9 mouse cellular contexts compared by ENCODE assay signal in genomic region chr7:118409421-118409820, GRCm38 (mm10). TPM values are rescaled to one million over a fixed set of nuclear protein-coding genes. Genes with fewer than 3 reads are reported as not detected.
DNase-seq lines count a peak whose midpoint lies in the region; ATAC-seq and TF ChIP-seq lines count a peak whose summit lies in the region.
"Had no signal": no experiment of that assay in that cellular context is flagged by ENCODE, and none has a peak within 500 bp of the region (broad histone marks: within the 10 kb centered on the region; RNA-seq: fewer than 3 reads in every experiment).

No protein-coding gene starts in this region.

- no peaks in the 10 kb centered on the region for H3K9me3 ChIP-seq in intestine, postnatal 0 days (ENCODE audit: control insufficient read depth)
- H3K9me3 ChIP-seq in intestine, embryonic 15.5 days, result no peaks in the 10 kb centered on the region
- no peaks in the 10 kb centered on the region for H3K9me3 ChIP-seq in MEL (replicated peaks; ENCODE audit: insufficient read depth, low read length)
- no peaks in the 10 kb centered on the region for H3K9me3 ChIP-seq in forebrain, embryonic 12.5 days
- H3K9me3 ChIP-seq: forebrain, embryonic 15.5 days had no signal

- H3K27ac ChIP-seq in intestine, postnatal 0 days (ENCODE audit: low read depth, low read length), result no peak overlapping the region
- no peak overlapping the region for H3K27ac ChIP-seq in intestine, embryonic 15.5 days
- no peak overlapping the region for H3K27ac ChIP-seq in MEL (ENCODE audit: control insufficient read depth, low read depth, low read length)
- H3K27ac ChIP-seq in forebrain, embryonic 12.5 days, result no peak overlapping the region
- H3K27ac ChIP-seq: forebrain, embryonic 15.5 days had no signal

- H3K4me1 ChIP-seq in intestine, postnatal 0 days (replicated peaks; ENCODE audit: control insufficient read depth, insufficient read depth, low read length), result no peaks in the 10 kb centered on the region
- H3K4me1 ChIP-seq in intestine, embryonic 15.5 days (replicated peaks), result no peaks in the 10 kb centered on the region
- no peaks in the 10 kb centered on the region for H3K4me1 ChIP-seq in MEL (ENCODE audit: control insufficient read depth in 1 of 2, insufficient read depth in 2 of 2, low read length in 2 of 2)
- H3K4me1 ChIP-seq in forebrain, embryonic 12.5 days, result peaks cover 4% of the 10 kb centered on the region; the same call in 1 of the 2 replicates
- H3K4me1 ChIP-seq: forebrain, embryonic 15.5 days had no signal

- TF ChIP-seq CTCF in intestine, postnatal 0 days (IDR thresholded peaks at IDR 0.05; ENCODE audit: low read depth), result peak; percentile 71
- TF ChIP-seq CTCF in MEL (IDR thresholded peaks at IDR 0.05 in 2 of 3, conservative IDR thresholded peaks at IDR 0.05 in 1 of 3; ENCODE audit: control insufficient read depth in 1 of 3, insufficient read depth in 1 of 3, low read depth in 2 of 3, low read length in 3 of 3, poor library complexity in 1 of 3, severe bottlenecking in 1 of 3), result peak in 2 of 3 experiments; percentile 7 to 37; a peak in 2 of 6 replicates

- no peak overlapping the region for H3K4me2 ChIP-seq in intestine, postnatal 0 days (replicated peaks; ENCODE audit: low read depth)
- no peak overlapping the region for H3K4me2 ChIP-seq in intestine, embryonic 15.5 days (replicated peaks)
- H3K4me2 ChIP-seq in forebrain, embryonic 12.5 days, result no peak overlapping the region
- H3K4me2 ChIP-seq: forebrain, embryonic 15.5 days had no signal

- no peaks in the 10 kb centered on the region for H3K79me2 ChIP-seq in MEL (ENCODE audit: control insufficient read depth, insufficient read depth, low read length, poor library complexity)

- 37% methylated on average over 2 of the region's 2 CpGs for WGBS in intestine, postnatal 0 days
- 33% methylated on average over 2 of the region's 2 CpGs for WGBS in intestine, embryonic 15.5 days
- 42% methylated on average over 2 of the region's 2 CpGs for WGBS in forebrain, embryonic 12.5 days

- H3K4me3 ChIP-seq in intestine, postnatal 0 days (ENCODE audit: low read depth, low read length), result no peak overlapping the region
- H3K4me3 ChIP-seq in intestine, embryonic 15.5 days (replicated peaks), result no peak overlapping the region
- no peak overlapping the region for H3K4me3 ChIP-seq in MEL (ENCODE audit: control insufficient read depth in 1 of 2, insufficient read depth in 1 of 2, low read depth in 2 of 2, low read length in 2 of 2)
- H3K4me3 ChIP-seq in forebrain, embryonic 12.5 days (replicated peaks), result no peak overlapping the region
- H3K4me3 ChIP-seq: forebrain, embryonic 15.5 days had no signal

- no peak for TF ChIP-seq EP300 in MEL (IDR thresholded peaks at IDR 0.05; ENCODE audit: low read depth in 1 of 2, low read length in 2 of 2)

- H3K36me3 ChIP-seq in intestine, postnatal 0 days (ENCODE audit: control insufficient read depth, insufficient read depth), result no peaks in the 10 kb centered on the region
- H3K36me3 ChIP-seq in intestine, embryonic 15.5 days, result no peaks in the 10 kb centered on the region
- H3K36me3 ChIP-seq in MEL (ENCODE audit: control insufficient read depth in 1 of 2, insufficient read depth in 2 of 2, low read length in 2 of 2), result no peaks in the 10 kb centered on the region
- no peaks in the 10 kb centered on the region for H3K36me3 ChIP-seq in forebrain, embryonic 12.5 days (replicated peaks)
- H3K36me3 ChIP-seq: forebrain, embryonic 15.5 days had no signal

- no peak for ATAC-seq in intestine, postnatal 0 days
- no peak for ATAC-seq in intestine, embryonic 15.5 days
- ATAC-seq in forebrain, embryonic 12.5 days (ENCODE audit: low FRiP score), result no peak
- ATAC-seq: forebrain, embryonic 15.5 days had no signal

- no peak for TF ChIP-seq POLR2A in MEL (IDR thresholded peaks at IDR 0.05; ENCODE audit: control insufficient read depth in 1 of 2, insufficient read depth in 1 of 2, low read depth in 1 of 2, low read length in 2 of 2, poor library complexity in 1 of 2)

- DNase-seq in B cell, adult 2 months, result peak; percentile 51
- peak; percentile 13 for DNase-seq in MEL (ENCODE audit: low read depth, low spot score)
- peak; percentile 43 for DNase-seq in induced T-regulatory cell, adult 2 months (ENCODE audit: low read depth)
- no peak for DNase-seq in neural tube, embryonic 10.5 days (ENCODE audit: extremely low spot score, low spot score)
- no peak for DNase-seq in urinary bladder, postnatal 4 days (ENCODE audit: low spot score in 2 of 2)

- no peaks in the 10 kb centered on the region for H3K27me3 ChIP-seq in intestine, postnatal 0 days (replicated peaks; ENCODE audit: control insufficient read depth, insufficient read depth, low read length)
- no peaks in the 10 kb centered on the region for H3K27me3 ChIP-seq in intestine, embryonic 15.5 days (replicated peaks)
- H3K27me3 ChIP-seq in MEL (ENCODE audit: control insufficient read depth in 1 of 2, insufficient read depth in 2 of 2, low read length in 2 of 2), result peaks cover 0 to 3% of the 10 kb centered on the region in 2 experiments; a peak in 1 of 4 replicates
- no peaks in the 10 kb centered on the region for H3K27me3 ChIP-seq in forebrain, embryonic 12.5 days
- H3K27me3 ChIP-seq: forebrain, embryonic 15.5 days had no signal

- TF ChIP-seq RAD21 in MEL (IDR thresholded peaks at IDR 0.05; ENCODE audit: low read depth, low read length), result peak; percentile 25

- no peak overlapping the region for H3K9ac ChIP-seq in intestine, postnatal 0 days (ENCODE audit: low read depth, low read length)
- H3K9ac ChIP-seq in intestine, embryonic 15.5 days, result no peak overlapping the region
- H3K9ac ChIP-seq in MEL (ENCODE audit: control insufficient read depth, low read depth, low read length, poor library complexity, severe bottlenecking), result no peak overlapping the region
- H3K9ac ChIP-seq in forebrain, embryonic 12.5 days, result no peak overlapping the region
- H3K9ac ChIP-seq: forebrain, embryonic 15.5 days had no signal

TF ChIP-seq in MEL, 35 proteins besides CTCF, POLR2A, EP300 and RAD21:
- TF ChIP-seq SIN3A (IDR thresholded peaks at IDR 0.05; ENCODE audit: low read length), result no peak
- no peak for TF ChIP-seq NRF1 (IDR thresholded peaks at IDR 0.05; ENCODE audit: insufficient read depth, low read depth, low read length, poor library complexity, severe bottlenecking)
- no peak for TF ChIP-seq ZC3H11A (IDR thresholded peaks at IDR 0.05; ENCODE audit: low read depth, low read length)
- TF ChIP-seq MAZ (IDR thresholded peaks at IDR 0.05; ENCODE audit: low read depth, low read length), result no peak
- TF ChIP-seq MYC (IDR thresholded peaks at IDR 0.05; ENCODE audit: low read depth, low read length), result no peak
- TF ChIP-seq TBP (IDR thresholded peaks at IDR 0.05; ENCODE audit: low read depth, low read length), result no peak
- TF ChIP-seq SMC3 (IDR thresholded peaks at IDR 0.05; ENCODE audit: low read depth, low read length), result 0 out of 2 replicates have a peak, but pooled peaks have one; percentile 2

RNA-seq across cellular contexts. Expression of gene Syt17, which starts 38.6 kb away (rescaled TPM):
- polyA plus RNA-seq in intestine, postnatal 0 days (2015; fragmentation: Nextera tagmentation; extraction: Ambion mirVana), result 3.0 and 3.4 TPM in 2 replicates
- polyA plus RNA-seq in intestine, embryonic 15.5 days (2015; fragmentation: Nextera tagmentation; extraction: Ambion mirVana), result 6.5 and 7.0 TPM in 2 replicates
- not detected in 2 replicates for total RNA-seq in MEL (2012; rRNA removed)
- polyA plus RNA-seq in MEL (2012; ENCODE audit: insufficient read depth in 1 of 2, insufficient read length in 2 of 2, low read depth in 1 of 2, low replicate concordance in 2 of 2, missing spikeins in 1 of 2), result not detected
- 3.4 and 4.0 TPM in 2 replicates for polyA plus RNA-seq in forebrain, embryonic 12.5 days (2016; fragmentation: Nextera tagmentation; extraction: Ambion mirVana)

Comparison
In these comparisons a context has a peak if more than half of its experiments do, and no peak if none do; other contexts are left out.
1. DNase-seq: peak in B cell, adult 2 months (2 of 2), MEL (single experiment) and induced T-regulatory cell, adult 2 months (single experiment); none in neural tube, embryonic 10.5 days (single experiment) and urinary bladder, postnatal 4 days (0 of 2).